Mouse (Mus musculus) ES-CJ7 (cell line): ENCODE measurements around the gene Akr1b8.
"Not testable (repeated sequence)": the region's sequence is repeated elsewhere in the genome, so short reads cannot be mapped to it uniquely, and the experiment has no call there.

Experiments
- DNase-seq: peaks from one replicate; pipeline ENCODE4 v3.0.0; 2011; ENCODE audit warnings: low read depth, low spot score

Gene Akr1b8

GRCm38 (mm10) chr6:34400696-34401095 lies 46.8 kb downstream of the Akr1b8 start:
- DNase-seq = no peak

GRCm38 (mm10) chr6:34406746-34407145 lies 52.8 kb downstream of the Akr1b8 start:
- no peak for DNase-seq

GRCm38 (mm10) chr6:34407403-34407802 lies 53.5 kb downstream of the Akr1b8 start:
- no peak for DNase-seq

- DNase-seq = no peak
Measured at GRCm38 (mm10) chr6:34412023-34412422, 58.1 kb downstream of the Akr1b8 start, which contains the start of gene Akr1b7. Akr1b7 (plus strand) TSS chr6:34412334.

GRCm38 (mm10) chr6:34412688-34413087 lies 58.8 kb downstream of the Akr1b8 start:
- DNase-seq = no peak

- DNase-seq = not testable (repeated sequence)
Measured at GRCm38 (mm10) chr6:34413386-34413785, 59.5 kb downstream of the Akr1b8 start.

GRCm38 (mm10) chr6:34416521-34416920 lies 62.6 kb downstream of the Akr1b8 start:
- DNase-seq = no peak
